ENCODE assay signal across 18 mouse cellular contexts in genomic region chr13:75741736-75742729, GRCm38 (mm10). TPM values are rescaled to one million over a fixed set of nuclear protein-coding genes. Genes with fewer than 3 reads are reported as not detected.
DNase-seq lines count a peak whose midpoint lies in the region; ATAC-seq lines count a peak whose summit lies in the region.
"Had no signal": no experiment of that assay in that cellular context is flagged by ENCODE, and none has a peak within 500 bp of the region (broad histone marks: within the 10 kb centered on the region; RNA-seq: fewer than 3 reads in every experiment).

No protein-coding gene starts in this region.

- H3K9me3 ChIP-seq in limb, embryonic 11.5 days (ENCODE audit: control insufficient read depth, low read length): no peaks in the 10 kb centered on the region
- no peaks in the 10 kb centered on the region for H3K9me3 ChIP-seq in limb, embryonic 10.5 days (replicated peaks)
- H3K9me3 ChIP-seq in embryonic facial prominence, embryonic 14.5 days (ENCODE audit: control insufficient read depth, low read length): no peaks in the 10 kb centered on the region
- no peaks in the 10 kb centered on the region for H3K9me3 ChIP-seq in limb, embryonic 12.5 days
- no peaks in the 10 kb centered on the region for H3K9me3 ChIP-seq in hindbrain, embryonic 12.5 days (replicated peaks)
- H3K9me3 ChIP-seq: forebrain, embryonic 13.5 days; lung, embryonic 15.5 days; neural tube, embryonic 15.5 days had no signal

- no peak overlapping the region for H3K4me2 ChIP-seq in limb, embryonic 11.5 days (ENCODE audit: low read depth, severe bottlenecking)
- no peak overlapping the region for H3K4me2 ChIP-seq in embryonic facial prominence, embryonic 14.5 days (ENCODE audit: low read depth, low read length)
- no peak overlapping the region for H3K4me2 ChIP-seq in limb, embryonic 12.5 days
- H3K4me2 ChIP-seq in hindbrain, embryonic 12.5 days (replicated peaks): no peak overlapping the region
- H3K4me2 ChIP-seq: forebrain, embryonic 13.5 days; lung, embryonic 15.5 days; midbrain, embryonic 11.5 days; neural tube, embryonic 15.5 days had no signal

- H3K9ac ChIP-seq in limb, embryonic 11.5 days (ENCODE audit: low read length): no peak overlapping the region
- no peak overlapping the region for H3K9ac ChIP-seq in embryonic facial prominence, embryonic 14.5 days (ENCODE audit: low read depth, low read length)
- no peak overlapping the region for H3K9ac ChIP-seq in limb, embryonic 12.5 days (replicated peaks)
- no peak overlapping the region for H3K9ac ChIP-seq in hindbrain, embryonic 12.5 days
- H3K9ac ChIP-seq: forebrain, embryonic 13.5 days; lung, embryonic 15.5 days; neural tube, embryonic 15.5 days had no signal

- no peak for DNase-seq in limb, embryonic 11.5 days (ENCODE audit: low spot score)
- DNase-seq in limb, embryonic 10.5 days (ENCODE audit: low spot score): no peak
- peak; percentile 36 for DNase-seq in embryonic facial prominence, embryonic 14.5 days (ENCODE audit: low spot score)
- no peak for DNase-seq in frontal cortex, postnatal 10 days (ENCODE audit: low spot score in 2 of 2)
- no peak for DNase-seq in c-Kit-positive CD71-positive TER-119-positive erythroid progenitor cells, embryonic 14.5 days (ENCODE audit: low spot score)
- DNase-seq: adrenal gland, adult 8-10 months; B cell, adult 2 months; cerebellum, adult 8-10 months; heart, postnatal 14 days; kidney, postnatal 14 days; layer of hippocampus, adult 9-11 months had no signal

- no peak overlapping the region for H3K27ac ChIP-seq in limb, embryonic 11.5 days (replicated peaks; ENCODE audit: low read depth, low read length)
- no peak overlapping the region; the same call in 1 of the 2 replicates for H3K27ac ChIP-seq in limb, embryonic 10.5 days
- H3K27ac ChIP-seq in embryonic facial prominence, embryonic 14.5 days (replicated peaks; ENCODE audit: low read depth, low read length): no peak overlapping the region
- H3K27ac ChIP-seq in limb, embryonic 12.5 days: peak overlapping the region; percentile 41; the same call in 1 of the 2 replicates
- no peak overlapping the region for H3K27ac ChIP-seq in hindbrain, embryonic 12.5 days
- H3K27ac ChIP-seq: forebrain, embryonic 13.5 days; lung, embryonic 15.5 days; neural tube, embryonic 15.5 days had no signal

- peak; percentile 39; the same call in 1 of the 2 replicates for ATAC-seq in limb, embryonic 11.5 days (ENCODE audit: insufficient number of reproducible peaks, low FRiP score, low TSS enrichment, low read depth)
- peak; percentile 57; the same call in 1 of the 2 replicates for ATAC-seq in embryonic facial prominence, embryonic 14.5 days (ENCODE audit: low read depth)
- ATAC-seq in limb, embryonic 12.5 days (ENCODE audit: insufficient number of reproducible peaks, insufficient read depth, low FRiP score, low TSS enrichment, low read depth): no peak
- ATAC-seq in megakaryocyte, adult 5-6 weeks (ENCODE audit: poor library complexity, severe bottlenecking): 0 out of 2 replicates have a peak, but pooled peaks have one; percentile 31
- no peak for ATAC-seq in hindbrain, embryonic 12.5 days (ENCODE audit: low FRiP score)
- ATAC-seq: forebrain, embryonic 13.5 days had no signal

- WGBS in limb, embryonic 11.5 days: 68% methylated on average over 12 of the region's 12 CpGs
- 76% methylated on average over 12 of the region's 12 CpGs for WGBS in limb, embryonic 10.5 days
- 64% methylated on average over 12 of the region's 12 CpGs for WGBS in embryonic facial prominence, embryonic 14.5 days
- WGBS in limb, embryonic 12.5 days: 59% methylated on average over 12 of the region's 12 CpGs
- WGBS in hindbrain, embryonic 12.5 days: 82% methylated on average over 12 of the region's 12 CpGs

- H3K4me3 ChIP-seq in limb, embryonic 11.5 days (ENCODE audit: low read depth, low read length): no peak overlapping the region
- H3K4me3 ChIP-seq in limb, embryonic 10.5 days: no peak overlapping the region
- H3K4me3 ChIP-seq in embryonic facial prominence, embryonic 14.5 days (ENCODE audit: low read depth, low read length): no peak overlapping the region
- no peak overlapping the region for H3K4me3 ChIP-seq in limb, embryonic 12.5 days (replicated peaks)
- H3K4me3 ChIP-seq in hindbrain, embryonic 12.5 days: no peak overlapping the region
- H3K4me3 ChIP-seq: forebrain, embryonic 13.5 days; lung, embryonic 15.5 days; neural tube, embryonic 15.5 days had no signal

- H3K36me3 ChIP-seq in limb, embryonic 11.5 days (ENCODE audit: control insufficient read depth, insufficient read depth, low read length): no peaks in the 10 kb centered on the region
- no peaks in the 10 kb centered on the region for H3K36me3 ChIP-seq in limb, embryonic 10.5 days
- H3K36me3 ChIP-seq in embryonic facial prominence, embryonic 14.5 days (ENCODE audit: control insufficient read depth, insufficient read depth, low read length): no peaks in the 10 kb centered on the region
- no peaks in the 10 kb centered on the region for H3K36me3 ChIP-seq in limb, embryonic 12.5 days
- H3K36me3 ChIP-seq in hindbrain, embryonic 12.5 days: no peaks in the 10 kb centered on the region
- H3K36me3 ChIP-seq: lung, embryonic 15.5 days; neural tube, embryonic 15.5 days had no signal

- H3K4me1 ChIP-seq in limb, embryonic 11.5 days (ENCODE audit: control insufficient read depth, insufficient read depth, low read length): no peaks in the 10 kb centered on the region
- H3K4me1 ChIP-seq in limb, embryonic 10.5 days: peaks cover 5% of the 10 kb centered on the region
- peaks cover 3% of the 10 kb centered on the region; the same call in 1 of the 2 replicates for H3K4me1 ChIP-seq in embryonic facial prominence, embryonic 14.5 days (ENCODE audit: control insufficient read depth, insufficient read depth, low read length)
- peaks cover 12% of the 10 kb centered on the region for H3K4me1 ChIP-seq in limb, embryonic 12.5 days (replicated peaks)
- no peaks in the 10 kb centered on the region for H3K4me1 ChIP-seq in hindbrain, embryonic 12.5 days
- H3K4me1 ChIP-seq: forebrain, embryonic 13.5 days; neural tube, embryonic 15.5 days had no signal

- no peaks in the 10 kb centered on the region for H3K27me3 ChIP-seq in limb, embryonic 11.5 days (ENCODE audit: control insufficient read depth, insufficient read depth, low read length)
- H3K27me3 ChIP-seq in limb, embryonic 10.5 days (ENCODE audit: low read depth, poor library complexity, severe bottlenecking): no peaks in the 10 kb centered on the region
- no peaks in the 10 kb centered on the region for H3K27me3 ChIP-seq in embryonic facial prominence, embryonic 14.5 days (replicated peaks; ENCODE audit: control insufficient read depth, insufficient read depth, low read length)
- no peaks in the 10 kb centered on the region for H3K27me3 ChIP-seq in limb, embryonic 12.5 days
- H3K27me3 ChIP-seq in hindbrain, embryonic 12.5 days: no peaks in the 10 kb centered on the region
- H3K27me3 ChIP-seq: forebrain, embryonic 13.5 days; lung, embryonic 15.5 days; neural tube, embryonic 15.5 days had no signal

RNA-seq across cellular contexts. Expression of gene Ell2, which starts 35.5 kb away (rescaled TPM):
- 4.3 and 4.8 TPM in 2 replicates for polyA plus RNA-seq in limb, embryonic 11.5 days (2014; fragmentation: Nextera tagmentation; extraction: Ambion mirVana)
- 4.0 and 4.2 TPM in 2 replicates for polyA plus RNA-seq in limb, embryonic 10.5 days (2016; fragmentation: Nextera tagmentation; extraction: Ambion mirVana)
- 11.5 and 13.6 TPM in 2 replicates for polyA plus RNA-seq in embryonic facial prominence, embryonic 14.5 days (2014; fragmentation: Nextera tagmentation; extraction: Ambion mirVana)
- polyA plus RNA-seq in limb, embryonic 12.5 days (2016; fragmentation: Nextera tagmentation; extraction: Ambion mirVana): 7.4 and 9.6 TPM in 2 replicates
- 12.2 and 13.8 TPM in 2 replicates for total RNA-seq in megakaryocyte, adult 5-6 weeks (2015)
- total RNA-seq in megakaryocyte, adult 5-6 weeks (2017): 7.7 and 7.9 TPM in 2 replicates
- 7.8 and 8.4 TPM in 2 replicates for polyA plus RNA-seq in hindbrain, embryonic 12.5 days (2016; fragmentation: Nextera tagmentation; extraction: Ambion mirVana)

Comparison
In these comparisons a context has a peak if more than half of its experiments do, and no peak if none do; other contexts are left out.
1. ATAC-seq: peak in limb, embryonic 11.5 days (single experiment), embryonic facial prominence, embryonic 14.5 days (single experiment) and megakaryocyte, adult 5-6 weeks (single experiment); none in limb, embryonic 12.5 days (single experiment) and hindbrain, embryonic 12.5 days (single experiment).